Mouse (Mus musculus) embryonic fibroblast, embryonic 13.5 days (primary cell): ENCODE data around the gene Lrrc74b.

Experiments
- CTCF ChIP-seq: IDR thresholded peaks from 2 replicates; pipeline ENCODE4 v1.5.1; 2011; ENCODE audit warnings: mild to moderate bottlenecking, control low read depth, low read length, moderate library complexity, borderline replicate concordance; ENCODE audit not compliant: insufficient read depth
- POLR2A ChIP-seq: IDR thresholded peaks from 2 replicates; pipeline ENCODE4 v1.6.1; 2011; ENCODE audit warnings: low read depth, mild to moderate bottlenecking, control low read depth, low read length, moderate library complexity

DNA sequence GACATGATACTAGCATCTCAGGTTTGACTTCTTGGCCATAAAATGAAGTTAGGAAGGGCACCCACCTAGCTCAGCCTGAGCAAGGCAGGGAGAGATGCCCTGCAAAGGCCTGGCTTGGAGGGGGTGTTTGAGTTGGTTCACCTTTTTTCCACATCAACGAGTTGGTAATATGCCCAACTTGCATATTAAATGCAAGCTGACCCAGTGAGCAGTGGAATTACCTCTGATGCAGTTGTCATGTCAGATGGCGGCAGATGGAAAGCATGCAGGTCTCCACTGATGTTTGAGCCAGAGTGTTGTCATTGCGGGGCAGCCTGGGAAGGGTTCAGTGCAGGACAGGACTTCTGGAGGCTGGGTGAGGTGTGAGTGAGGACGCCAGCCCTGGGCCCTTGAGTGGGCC lies 49.6 kb downstream of the Lrrc74b start:
- TF ChIP-seq CTCF (no peak), POLR2A (no peak)
